Mouse (Mus musculus): ENCODE results near the gene Hnrnpul1.
"Not testable (repeated sequence)": the region's sequence is repeated elsewhere in the genome, so short reads cannot be mapped to it uniquely, and the experiment has no call there.

Gene Hnrnpul1

GRCm38 (mm10) chr7:25780753-25781152 is 26.2 kb upstream of the Hnrnpul1 start:
- DNase-seq (ENCODE audit: low read depth): no peak

- no peak for DNase-seq (ENCODE audit: low read depth)
These were observed 25.5 kb upstream of the Hnrnpul1 start for GRCm38 (mm10) chr7:25780021-25780420.

GRCm38 (mm10) chr7:25768229-25768628 is 13.7 kb upstream of the Hnrnpul1 start:
- no peak for DNase-seq (ENCODE audit: low read depth)

GRCm38 (mm10) chr7:25766108-25766507 is 11.6 kb upstream of the Hnrnpul1 start:
- no peak for DNase-seq (ENCODE audit: low read depth)

GRCm38 (mm10) chr7:25764221-25764620 is 9.7 kb upstream of the Hnrnpul1 start:
- DNase-seq (ENCODE audit: low read depth): no peak

GRCm38 (mm10) chr7:25763678-25764077 is 9.1 kb upstream of the Hnrnpul1 start:
- DNase-seq (ENCODE audit: low read depth): no peak

- no peak for DNase-seq (ENCODE audit: low read depth)
These were observed 6.8 kb upstream of the Hnrnpul1 start for GRCm38 (mm10) chr7:25761354-25761753.

- DNase-seq (ENCODE audit: low read depth): peak; percentile 85
These were observed 1.5 kb upstream of the Hnrnpul1 start for GRCm38 (mm10) chr7:25756011-25756410.

GRCm38 (mm10) chr7:25755468-25755833 is 894 bp upstream of the Hnrnpul1 start:
- no peak for DNase-seq (ENCODE audit: low read depth)

- no peak for DNase-seq (ENCODE audit: low read depth)
These were observed 169 bp downstream of the Hnrnpul1 start for GRCm38 (mm10) chr7:25754439-25754737.

GRCm38 (mm10) chr7:25753643-25754438 is 716 bp downstream of the Hnrnpul1 start:
- DNase-seq (ENCODE audit: low read depth): no peak

GRCm38 (mm10) chr7:25753076-25753475 is 1.5 kb downstream of the Hnrnpul1 start:
- DNase-seq (ENCODE audit: low read depth): no peak

GRCm38 (mm10) chr7:25746844-25747243 is 7.7 kb downstream of the Hnrnpul1 start:
- DNase-seq (ENCODE audit: low read depth): no peak

- DNase-seq (ENCODE audit: low read depth): no peak
These were observed 16.3 kb downstream of the Hnrnpul1 start for GRCm38 (mm10) chr7:25738277-25738676.

- DNase-seq (ENCODE audit: low read depth): no peak
These were observed 17.6 kb downstream of the Hnrnpul1 start for GRCm38 (mm10) chr7:25736920-25737319.

- DNase-seq (ENCODE audit: low read depth): no peak
These were observed 19.6 kb downstream of the Hnrnpul1 start for GRCm38 (mm10) chr7:25734991-25735390.

- no peak for DNase-seq (ENCODE audit: low read depth)
These were observed 23.1 kb downstream of the Hnrnpul1 start for GRCm38 (mm10) chr7:25731294-25732055.

- DNase-seq (ENCODE audit: low read depth): no peak
These were observed 24.7 kb downstream of the Hnrnpul1 start for GRCm38 (mm10) chr7:25729862-25730261.

GRCm38 (mm10) chr7:25729396-25729795 is 25.2 kb downstream of the Hnrnpul1 start:
- no peak for DNase-seq (ENCODE audit: low read depth)

GRCm38 (mm10) chr7:25727800-25728199 is 26.8 kb downstream of the Hnrnpul1 start:
- DNase-seq (ENCODE audit: low read depth): no peak

GRCm38 (mm10) chr7:25725886-25726285 is 28.7 kb downstream of the Hnrnpul1 start:
- DNase-seq (ENCODE audit: low read depth): no peak

- DNase-seq (ENCODE audit: low read depth): not testable (repeated sequence)
These were observed 32.8 kb downstream of the Hnrnpul1 start for GRCm38 (mm10) chr7:25721776-25722175.

GRCm38 (mm10) chr7:25720760-25721159 is 33.8 kb downstream of the Hnrnpul1 start:
- no peak for DNase-seq (ENCODE audit: low read depth)

Data from c-Kit-positive CD71-negative TER-119-negative erythroid progenitor cells, embryonic 14.5 days (primary cell).